Mouse (Mus musculus) spleen, postnatal 4 days (tissue): ENCODE measurements around the gene Idh2.
"Not testable (repeated sequence)": the region's sequence is repeated elsewhere in the genome, so short reads cannot be mapped to it uniquely, and the experiment has no call there.

Source experiments
- DNase-seq, 2 experiments: peaks; one replicate each; pipeline ENCODE4 v3.0.0; 2022; ENCODE audit warnings: low spot score in 2 of 2

Gene Idh2

DNA sequence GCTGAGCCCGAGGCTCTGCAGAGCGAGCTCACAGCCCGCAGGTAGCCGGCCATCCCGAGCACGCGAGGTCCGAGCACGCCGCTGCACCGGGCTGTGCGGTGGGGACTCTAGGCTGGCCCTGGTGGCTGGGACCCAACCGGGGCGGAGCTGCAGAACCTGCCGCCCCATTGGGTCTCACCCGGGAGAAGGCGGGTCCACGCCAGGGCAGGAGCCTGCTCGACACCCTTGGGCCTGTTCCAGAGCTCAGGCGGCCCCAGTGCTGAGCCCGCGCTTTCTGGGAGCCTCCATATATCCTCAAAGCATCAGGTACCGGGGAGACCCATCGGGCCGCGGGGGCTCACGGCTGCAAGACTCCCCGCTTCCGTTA, at the start of gene Idh2:
Gene Idh2, minus strand, starts transcription at position 169 of the 367 bp plus-strand sequence.
- DNase-seq = peak; percentile 91 to 94

DNA sequence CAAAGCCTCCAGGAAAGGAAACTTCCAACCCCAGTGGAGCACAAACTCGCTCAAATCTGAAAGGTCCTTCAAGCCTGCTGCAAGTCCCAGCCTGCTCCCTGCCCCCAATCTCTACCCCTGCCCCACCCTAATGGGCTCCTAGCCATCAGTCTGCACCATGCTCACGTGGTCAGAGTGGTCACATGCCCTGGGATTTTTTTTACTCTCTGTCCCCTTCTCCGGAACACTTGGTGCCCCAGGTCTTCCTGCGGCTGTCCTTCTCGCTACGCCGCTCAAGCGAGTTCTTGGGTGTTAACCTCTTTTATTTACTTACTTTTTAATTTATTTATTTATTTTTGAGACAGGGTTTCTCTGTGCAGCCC, 45.7 kb upstream of the Idh2 start:
- no peak for DNase-seq

DNA sequence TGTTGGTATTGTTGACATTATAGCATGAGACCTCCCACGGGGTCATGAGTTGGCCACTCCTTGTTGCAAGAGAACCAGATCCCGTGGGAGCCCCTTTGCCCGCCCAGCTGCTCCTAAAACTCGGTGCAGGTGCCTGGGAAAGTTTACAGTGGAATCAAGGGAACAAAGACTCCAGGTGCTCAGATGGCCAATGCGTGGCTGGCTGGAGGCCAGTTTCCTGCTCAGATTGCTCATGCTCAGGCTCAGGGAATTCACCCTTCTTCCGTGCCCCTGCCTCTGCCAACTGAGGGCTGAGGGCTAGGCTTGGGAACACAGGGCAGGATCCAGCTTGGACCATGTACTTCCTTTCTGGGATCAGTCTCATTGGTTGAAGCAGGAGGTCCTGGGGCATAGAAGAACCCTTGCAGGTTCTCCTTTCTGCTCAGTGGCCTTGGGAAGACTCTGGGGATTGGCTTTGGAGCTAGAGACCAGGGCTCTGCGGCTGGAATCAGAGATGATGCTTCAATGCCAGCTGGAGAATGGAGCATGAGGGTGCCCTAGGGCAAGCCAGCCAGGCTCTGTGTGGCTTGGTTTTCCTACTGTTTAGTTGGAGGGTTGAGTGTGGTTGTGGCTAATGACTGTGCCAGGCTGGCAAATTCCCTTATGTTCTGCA, 45.2 kb upstream of the Idh2 start:
- DNase-seq = no peak

DNA sequence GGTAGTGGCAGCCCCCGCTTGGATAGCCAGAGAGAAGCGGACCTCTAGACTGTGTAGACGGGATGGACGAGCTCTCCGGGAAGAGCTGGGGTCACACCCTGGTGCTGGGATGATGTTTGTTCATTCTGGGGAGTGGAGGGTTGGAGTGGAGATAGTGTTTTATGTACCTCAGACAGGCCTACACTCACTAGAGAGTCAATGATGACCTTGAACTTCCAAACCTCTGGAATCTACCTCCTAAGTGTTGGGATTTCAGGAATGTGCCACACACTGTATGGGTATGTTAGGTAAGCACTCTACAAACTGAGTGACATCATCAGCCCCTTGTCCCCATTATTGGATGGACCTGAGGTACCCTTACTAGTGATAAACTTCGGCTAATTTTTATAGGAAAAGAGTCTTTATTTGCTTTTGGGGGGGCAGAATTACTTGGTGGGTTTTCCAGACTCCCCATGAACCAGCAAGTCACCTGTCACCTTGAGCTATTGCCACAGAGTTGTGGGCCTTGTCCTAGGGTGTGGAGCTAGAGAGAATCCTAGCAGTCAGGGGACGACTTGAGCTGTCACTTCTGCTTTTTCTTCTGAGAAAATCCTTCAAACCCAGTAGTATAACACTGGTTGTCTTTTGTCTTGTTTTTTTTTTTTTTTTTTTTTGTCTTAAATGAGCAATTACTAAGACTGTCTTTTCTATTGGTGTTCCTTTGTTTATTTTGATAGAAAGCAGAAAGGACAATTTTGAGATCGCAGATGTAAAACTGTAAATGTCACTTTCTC, 43.5 kb upstream of the Idh2 start:
- no peak for DNase-seq

DNA sequence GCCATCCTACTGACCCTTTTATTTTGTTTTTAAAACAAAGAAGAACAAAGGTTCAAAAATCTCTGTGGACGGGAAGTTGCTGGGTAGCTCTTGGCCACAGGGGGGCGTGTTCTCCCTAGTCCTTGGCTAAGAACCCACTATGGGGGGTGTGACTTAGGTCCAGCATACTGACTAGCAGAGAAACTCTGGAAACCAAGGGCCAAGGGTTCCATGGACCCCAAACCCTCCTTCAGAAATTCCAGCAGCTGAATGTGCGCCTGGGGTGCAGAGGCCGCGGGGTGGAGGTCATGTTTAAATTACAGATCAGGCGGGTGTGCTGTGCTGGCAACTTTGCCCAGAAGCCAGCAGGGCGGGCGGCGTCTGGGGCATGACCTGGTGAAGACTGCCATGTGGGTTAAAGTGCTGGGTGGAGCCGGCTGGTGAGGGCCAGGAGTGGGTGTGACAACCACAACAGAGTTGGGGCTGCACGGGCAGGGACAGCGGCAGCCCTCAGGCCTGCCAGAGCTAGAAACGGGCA, 41.6 kb upstream of the Idh2 start:
- peak; percentile 80 to 87 for DNase-seq

DNA sequence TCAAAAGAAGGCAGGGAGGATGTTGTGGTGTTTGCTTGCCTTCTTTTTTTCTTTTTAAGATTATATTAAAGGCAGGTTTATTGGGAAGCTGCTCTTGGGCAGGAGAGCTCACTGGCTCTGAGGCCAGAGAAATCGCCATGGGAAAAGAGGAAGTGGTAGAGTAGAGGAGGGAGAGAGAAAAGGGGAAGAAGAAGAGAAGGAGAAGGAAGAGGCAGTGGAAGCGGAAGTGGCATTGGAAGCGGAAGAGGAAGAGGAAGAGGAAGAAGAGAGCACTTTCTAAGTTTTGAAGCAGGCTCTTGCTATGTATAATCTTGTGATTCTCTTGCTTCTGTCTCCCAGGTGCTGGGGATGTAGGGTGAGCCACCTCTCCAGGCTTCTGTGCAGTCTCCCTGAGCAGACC, 39.5 kb upstream of the Idh2 start:
- DNase-seq = no peak

DNA sequence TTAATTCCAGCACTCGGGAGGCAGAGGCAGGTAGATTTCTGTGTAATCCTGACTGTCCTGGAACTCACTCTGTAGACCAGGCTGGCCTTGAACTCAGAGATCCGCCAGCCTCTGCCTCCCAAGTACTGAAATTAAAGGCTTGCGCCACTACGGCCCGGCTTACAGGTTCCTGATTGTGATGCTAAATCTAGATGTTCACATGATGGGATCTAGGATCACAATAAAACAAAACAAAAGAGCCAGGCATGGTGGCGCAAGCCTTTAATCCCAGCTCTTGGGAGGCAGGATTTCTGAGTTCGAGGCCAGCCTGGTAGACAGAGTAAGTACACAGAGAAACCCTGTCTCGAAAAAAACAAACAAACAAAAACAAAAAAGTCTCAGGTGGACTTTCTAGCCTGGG, 37.6 kb upstream of the Idh2 start:
- no peak for DNase-seq

DNA sequence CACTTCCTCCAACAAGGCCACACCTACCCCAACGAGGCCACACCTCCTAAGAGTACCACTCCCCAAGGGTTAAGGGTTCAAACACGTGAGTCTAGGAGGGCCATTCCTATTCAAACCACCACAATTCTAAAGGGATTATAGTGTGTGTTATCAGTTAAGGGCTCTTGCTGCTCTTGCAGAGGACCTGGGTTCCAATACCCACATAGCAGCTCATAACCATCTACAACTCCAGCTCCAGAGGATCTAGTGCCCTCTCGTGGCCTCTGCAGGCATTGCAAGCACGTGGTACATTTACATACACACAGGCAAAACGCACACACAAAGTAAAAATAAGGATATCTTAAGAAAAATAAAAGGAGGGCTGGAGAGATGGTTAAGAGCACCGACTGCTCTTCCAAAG, 37.0 kb upstream of the Idh2 start:
- DNase-seq = peak in 1 of 2 experiments; percentile 54

DNA sequence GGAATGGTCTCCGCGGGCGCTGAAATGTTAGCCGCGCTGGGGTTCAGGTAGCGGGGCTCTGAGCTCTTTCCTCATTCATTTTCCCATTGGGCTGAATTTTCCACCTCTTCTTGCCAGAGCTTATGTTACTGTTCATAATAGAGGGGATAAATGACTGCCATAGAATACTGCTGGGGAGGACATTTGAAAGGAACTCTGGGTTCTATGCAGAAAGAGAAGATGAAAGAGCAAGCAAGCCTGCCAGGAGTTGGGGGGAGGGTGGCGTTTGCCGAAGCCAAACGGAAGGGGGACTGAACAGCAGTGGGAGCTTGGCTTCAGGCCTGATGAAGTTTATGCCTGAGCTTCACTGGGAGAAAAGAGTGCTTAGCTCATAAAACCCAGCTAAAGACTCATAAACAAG, 34.2 kb upstream of the Idh2 start:
- no peak for DNase-seq

DNA sequence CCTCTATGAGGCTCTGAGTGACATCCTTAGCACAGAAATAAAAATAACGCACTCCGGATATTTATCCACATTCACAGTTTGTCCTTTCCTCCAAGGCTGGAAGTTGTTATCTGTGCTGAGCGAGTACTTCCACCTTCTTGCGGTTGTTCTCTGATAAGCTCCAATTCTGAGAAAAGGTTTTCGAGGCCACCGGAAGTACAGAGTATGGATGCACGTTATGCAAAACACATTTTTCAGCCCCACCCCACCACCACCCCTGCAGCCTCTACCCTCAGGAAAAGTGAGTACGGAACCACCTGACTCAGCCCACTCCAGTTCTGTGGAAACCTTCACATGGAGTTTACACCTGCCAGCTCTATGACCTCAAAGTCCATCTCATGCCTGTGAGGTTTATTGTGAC, 30.9 kb upstream of the Idh2 start:
- DNase-seq = peak; percentile 75 to 76

DNA sequence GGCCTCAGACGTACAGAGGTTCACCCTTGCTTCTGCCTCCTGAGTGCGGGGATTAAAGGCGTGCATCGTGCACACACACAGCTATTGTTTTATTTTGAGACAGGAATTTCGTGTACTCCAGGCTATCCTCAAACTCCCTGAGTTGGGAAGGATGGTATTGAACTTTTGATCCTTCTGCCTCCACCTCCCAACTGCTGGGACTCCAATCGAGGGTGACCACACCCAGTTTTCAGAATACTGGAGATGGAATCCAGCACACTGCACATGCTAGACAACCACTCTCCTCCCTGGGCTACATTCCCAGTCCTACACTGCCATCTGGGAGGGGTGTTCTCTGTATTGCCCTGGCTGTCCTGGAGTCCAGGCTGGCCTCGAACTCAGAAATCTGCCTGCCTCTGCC, 29.5 kb upstream of the Idh2 start:
- DNase-seq = no peak

DNA sequence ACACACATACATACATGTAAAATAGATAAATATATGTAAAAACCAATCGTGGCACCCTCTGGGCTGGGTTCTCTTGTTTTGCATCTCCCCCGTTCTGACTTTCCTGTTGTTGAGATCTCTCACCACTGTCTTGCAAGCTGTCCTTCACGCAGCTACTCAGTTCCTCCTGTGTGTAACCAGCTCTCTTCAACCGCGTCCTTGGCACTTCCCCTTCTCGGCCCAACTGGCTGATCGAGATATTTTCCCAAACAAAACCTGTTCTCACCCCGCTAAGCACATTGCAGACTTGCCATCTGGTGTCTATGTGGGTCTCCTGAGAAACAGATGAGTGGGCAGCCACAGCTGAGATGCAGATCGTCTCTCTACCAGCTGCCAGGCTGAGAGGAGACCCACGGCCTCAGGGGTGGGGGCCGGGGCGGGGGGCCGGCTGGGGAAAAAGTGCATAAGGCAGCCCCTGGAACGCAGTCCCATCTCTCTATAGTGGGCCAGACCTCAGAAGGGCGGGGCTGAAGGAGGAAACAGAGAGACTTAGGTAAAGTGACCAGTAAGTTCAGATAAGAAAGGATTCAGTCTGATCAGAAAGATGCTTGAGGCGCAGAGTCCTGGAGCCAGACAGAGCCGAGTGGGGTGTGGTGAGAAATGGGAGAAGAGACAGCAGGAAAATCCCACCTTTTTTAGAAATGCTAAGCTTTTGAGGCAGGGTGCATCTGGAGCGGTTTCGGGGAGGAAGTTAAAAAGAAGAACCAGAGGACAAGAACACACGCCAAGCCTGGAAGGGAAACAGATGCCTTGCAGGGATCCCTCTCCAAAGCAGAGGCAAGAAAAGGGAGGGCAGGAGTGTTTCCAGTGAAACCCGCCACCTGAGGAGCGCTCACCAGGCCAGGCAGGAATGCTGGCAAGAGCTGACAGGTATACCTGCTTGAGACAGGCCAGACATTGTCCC, 28.4 kb upstream of the Idh2 start:
- peak; percentile 72 to 78 for DNase-seq

DNA sequence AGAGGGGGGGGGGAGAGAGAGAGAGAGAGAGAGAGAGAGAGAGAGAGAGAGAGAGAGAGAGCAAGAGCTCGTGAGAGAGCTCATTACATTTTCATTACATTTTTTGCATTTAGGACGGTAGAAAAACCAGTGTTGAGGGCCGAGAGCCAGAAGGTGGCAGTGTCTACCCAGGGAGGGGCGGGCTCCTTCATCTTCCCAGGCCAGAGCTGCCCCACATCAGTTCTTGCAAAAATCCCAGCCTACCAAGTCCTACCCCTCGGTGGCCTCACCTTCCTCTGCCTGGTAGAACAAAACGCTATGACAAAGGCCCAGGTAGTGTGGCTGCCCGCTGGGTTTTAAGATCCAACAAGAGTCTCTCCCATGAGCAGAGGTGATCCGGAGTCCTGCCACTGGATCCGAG, 25.6 kb upstream of the Idh2 start:
- peak; percentile 79 to 89 for DNase-seq

DNA sequence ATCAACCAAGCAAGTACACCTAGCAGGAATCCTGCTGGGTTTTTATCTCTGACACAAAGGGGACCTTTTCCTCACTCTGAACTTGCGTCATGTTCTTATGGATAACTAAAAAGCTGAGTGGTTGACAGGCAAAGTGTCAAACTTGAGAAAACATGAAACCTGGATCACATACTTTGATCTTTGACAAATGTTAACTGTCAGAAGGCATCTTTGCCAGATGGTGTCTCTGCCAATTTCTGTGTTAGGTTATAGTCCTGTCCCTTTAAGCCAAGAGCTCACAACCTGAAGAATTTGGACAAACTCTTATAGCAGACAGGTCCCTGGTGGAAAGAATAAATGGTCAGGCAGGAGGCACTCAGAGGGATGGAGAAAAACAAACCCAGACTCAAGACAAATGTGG, 23.2 kb upstream of the Idh2 start:
- DNase-seq = no peak

DNA sequence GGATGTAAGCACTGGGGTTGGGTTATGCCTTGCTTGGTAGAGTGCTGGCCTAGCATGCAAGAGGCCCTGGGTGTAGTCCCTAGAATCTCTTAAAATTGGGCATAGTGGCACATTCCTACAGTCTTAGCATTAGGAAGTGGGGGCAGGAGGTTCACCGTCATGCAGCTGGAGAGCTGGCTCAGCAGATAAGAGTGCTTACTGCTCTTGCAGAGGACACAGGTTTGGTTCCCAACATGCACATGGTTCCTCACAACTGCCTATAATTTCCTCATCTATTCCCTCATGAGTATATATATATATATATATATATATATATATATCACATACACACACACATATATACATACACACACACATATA, 20.0 kb upstream of the Idh2 start:
- DNase-seq = no peak

DNA sequence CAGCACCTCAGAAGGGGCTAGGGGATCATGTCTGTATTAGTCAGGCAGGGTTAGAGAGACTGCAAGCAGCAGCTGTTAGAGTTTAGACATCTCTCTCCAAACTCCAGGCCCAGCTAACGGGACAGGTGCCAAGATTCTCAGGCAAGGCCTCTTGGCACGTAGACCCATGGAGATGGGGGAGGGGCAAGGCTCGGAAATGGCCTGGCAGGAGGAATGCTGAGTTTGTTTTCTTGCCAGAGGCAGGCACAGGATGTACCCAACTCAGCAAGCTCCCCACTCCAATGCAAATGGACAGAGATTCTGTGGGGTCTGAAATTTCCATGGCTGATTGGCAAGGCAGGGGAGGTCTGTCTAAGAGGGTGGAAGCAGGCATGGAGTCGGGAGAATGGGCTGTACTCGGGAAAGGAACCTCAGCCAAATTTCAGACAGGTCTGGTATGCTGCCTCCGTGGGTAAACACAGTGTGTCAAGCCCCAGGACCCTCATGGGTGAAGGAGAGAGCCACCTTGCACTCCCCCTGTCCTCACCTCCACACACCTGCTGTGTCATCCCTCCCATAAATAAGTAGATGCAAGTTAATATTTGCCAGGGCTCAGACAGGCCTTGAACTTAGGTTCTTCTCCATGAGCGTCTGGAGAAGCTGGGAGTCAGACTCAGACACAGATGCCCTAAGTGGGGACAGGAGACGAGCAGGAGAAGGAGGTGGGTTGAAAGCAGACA, 19.4 kb upstream of the Idh2 start:
- DNase-seq = peak in 1 of 2 experiments; percentile 37

DNA sequence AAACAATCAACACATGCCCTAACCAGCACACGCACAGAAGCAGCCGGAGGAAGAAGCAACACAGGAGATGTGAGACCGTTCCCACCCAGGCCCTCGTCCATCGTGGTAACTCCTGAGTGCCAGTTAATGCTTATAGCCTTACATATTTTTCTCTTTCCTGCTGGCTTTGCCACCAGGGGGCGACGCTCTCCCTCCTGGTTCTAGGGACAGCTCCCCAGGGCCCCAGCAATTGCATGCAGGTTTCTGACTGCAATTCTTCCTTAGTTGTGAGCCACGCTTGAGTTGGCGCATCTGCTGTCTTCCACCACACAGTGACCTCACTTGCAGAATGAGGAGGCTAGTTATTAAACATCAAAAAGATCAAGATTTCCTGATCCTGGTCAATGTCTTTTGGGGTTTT, 17.3 kb upstream of the Idh2 start:
- DNase-seq = peak; percentile 79 to 91

DNA sequence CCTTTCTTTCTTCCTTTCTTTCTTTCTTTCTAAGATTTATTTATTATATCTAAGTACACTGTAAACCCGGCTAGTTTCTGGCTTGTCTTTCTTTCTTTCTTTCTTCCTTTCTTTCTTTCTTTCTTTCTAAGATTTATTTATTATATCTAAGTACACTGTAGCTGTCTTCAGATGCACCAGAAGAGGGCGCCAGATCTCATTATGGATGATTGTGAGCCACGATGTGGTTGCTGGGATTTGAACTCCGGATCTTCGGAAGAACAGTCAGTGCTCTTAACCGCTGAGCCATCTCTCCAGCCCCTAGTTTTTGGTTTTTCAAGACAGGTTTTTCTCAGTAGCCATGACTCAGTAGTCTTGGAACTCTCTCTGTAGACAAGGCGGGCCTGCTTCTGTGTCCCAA, 16.1 kb upstream of the Idh2 start:
- DNase-seq = not testable (repeated sequence)

DNA sequence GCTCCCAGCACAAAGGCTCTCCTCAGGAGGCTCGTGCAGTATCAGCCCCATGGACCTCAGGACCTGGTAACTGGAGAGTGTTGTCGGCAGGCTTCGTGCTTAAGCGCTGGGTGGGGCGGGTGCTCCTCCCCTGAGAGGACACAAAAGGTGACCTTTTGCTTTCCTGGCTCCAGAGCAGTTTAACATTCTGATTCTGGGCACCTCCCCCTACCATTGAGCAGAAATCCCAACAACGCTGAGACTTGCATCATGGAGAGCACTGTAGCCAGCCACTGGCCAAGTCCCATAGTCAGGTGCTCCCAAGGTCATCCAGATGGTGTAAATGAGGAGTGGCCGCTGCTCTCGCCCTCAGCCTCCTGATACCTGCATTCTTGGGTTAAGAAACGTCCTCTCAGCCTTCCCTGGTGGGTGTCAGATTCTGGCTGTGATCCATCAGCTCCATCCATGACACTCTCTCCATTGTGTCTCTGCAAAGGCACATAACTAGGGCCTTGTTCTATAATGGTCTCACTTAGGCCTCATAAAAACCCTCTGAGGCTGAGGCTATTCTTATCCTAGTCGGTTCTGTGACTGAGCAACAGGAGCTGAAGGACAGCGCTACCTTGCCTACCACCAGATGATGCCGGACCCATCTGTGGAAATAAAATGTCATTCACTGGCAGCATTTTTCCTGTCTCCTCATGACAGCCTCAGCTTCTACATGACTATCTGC, 15.3 kb upstream of the Idh2 start:
- no peak for DNase-seq

DNA sequence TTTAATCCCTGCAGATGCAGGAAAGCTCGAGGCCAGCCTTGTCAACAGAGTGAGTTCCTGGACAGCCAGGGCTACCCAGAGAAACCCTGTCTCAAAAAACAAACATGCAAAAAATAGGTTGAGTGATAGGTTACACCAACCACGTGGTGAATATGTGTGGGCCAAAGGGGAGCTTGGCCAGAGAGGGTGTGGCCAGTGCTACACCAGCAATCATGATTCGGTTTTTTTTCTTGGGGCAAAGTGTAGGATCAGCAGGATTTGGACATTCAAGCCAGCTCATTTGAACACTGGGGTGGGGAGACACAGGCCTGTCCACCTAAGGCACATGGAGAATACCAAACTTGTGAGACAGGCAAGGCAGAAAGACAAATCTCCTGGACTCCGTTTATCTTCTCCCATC, 14.1 kb upstream of the Idh2 start:
- DNase-seq = no peak

DNA sequence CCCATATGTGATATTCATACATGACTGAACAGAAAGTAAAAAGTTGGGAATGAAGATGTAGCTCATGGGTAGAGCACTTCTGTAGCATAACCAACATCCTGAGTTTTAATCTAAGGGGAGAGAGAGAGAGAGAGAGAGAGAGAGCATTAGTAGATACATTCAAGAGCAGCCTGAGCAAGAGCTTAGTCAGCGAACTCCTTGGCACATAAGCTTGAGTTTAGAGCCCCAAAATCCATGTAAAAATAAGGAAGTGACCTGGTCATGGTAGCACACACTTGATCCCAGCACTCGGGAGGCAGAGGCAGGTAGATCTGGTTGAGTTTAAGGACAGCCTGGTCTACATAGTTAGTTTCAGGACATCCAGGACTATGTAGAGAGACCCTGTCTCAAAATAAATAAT, 8.5 kb upstream of the Idh2 start:
- no peak for DNase-seq
